ENCODE assay signal across 23 mouse cellular contexts in the genomic region with DNA sequence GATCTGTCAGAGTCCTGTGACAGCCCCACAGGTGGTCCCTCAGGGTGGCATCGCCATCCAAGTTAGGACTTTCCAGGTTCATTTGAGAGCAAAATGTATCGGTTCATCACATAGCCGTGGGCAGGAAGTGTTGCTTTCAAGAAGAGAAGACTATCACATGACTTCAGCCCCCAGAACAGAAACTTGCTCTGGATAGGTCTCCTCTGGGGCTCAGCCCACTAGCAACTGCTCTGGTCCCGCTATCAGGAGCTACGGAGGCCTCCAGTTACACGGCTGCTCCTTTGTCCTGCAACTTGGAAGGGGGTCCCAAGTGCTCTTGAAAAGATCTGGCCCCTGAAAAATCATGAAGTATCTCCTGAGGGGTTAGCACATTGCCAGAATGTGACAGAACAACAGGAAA.
DNase-seq lines count a peak whose midpoint lies in the region; ATAC-seq and TF ChIP-seq lines count a peak whose summit lies in the region.
"Had no signal": no experiment of that assay in that cellular context is flagged by ENCODE, and none has a peak within 500 bp of the region (broad histone marks: within the 10 kb centered on the region; RNA-seq: fewer than 3 reads in every experiment).

No protein-coding gene starts in this region.

- H3K4me1 ChIP-seq in intestine, postnatal 0 days (replicated peaks; ENCODE audit: control insufficient read depth, insufficient read depth, low read length), result no peaks in the 10 kb centered on the region
- peaks cover 5% of the 10 kb centered on the region; the same call in 1 of the 2 replicates for H3K4me1 ChIP-seq in intestine, embryonic 16.5 days (ENCODE audit: control insufficient read depth, insufficient read depth, low read length)
- H3K4me1 ChIP-seq: embryonic facial prominence, embryonic 12.5 days had no signal

- no peaks in the 10 kb centered on the region; the same call in 1 of the 2 replicates for H3K36me3 ChIP-seq in macrophage (ENCODE audit: inconsistent target)
- H3K36me3 ChIP-seq in intestine, postnatal 0 days (ENCODE audit: control insufficient read depth, insufficient read depth), result peaks cover 3% of the 10 kb centered on the region; the same call in 1 of the 2 replicates
- no peaks in the 10 kb centered on the region for H3K36me3 ChIP-seq in intestine, embryonic 16.5 days (ENCODE audit: control insufficient read depth, insufficient read depth, low read length)
- H3K36me3 ChIP-seq: embryonic facial prominence, embryonic 12.5 days; hindbrain, embryonic 15.5 days had no signal

- DNase-seq in CD4-positive, CD25-positive, alpha-beta regulatory T cell, adult 2 months (ENCODE audit: low read depth, low spot score), result peak; percentile 53
- DNase-seq in CD8-positive naive resting alpha-beta T cell, adult 2 months (ENCODE audit: low read depth in 2 of 2, low spot score in 2 of 2), result peak; percentile 33 to 62
- DNase-seq in thymus, postnatal 25 days, result peak; percentile 63
- DNase-seq in layer of hippocampus, adult 11-12 months (ENCODE audit: low spot score), result no peak
- DNase-seq: adrenal gland, adult 2 months; cerebellum, adult 2 months; cerebellum, postnatal 25 days; gastrocnemius, postnatal 36 days; heart, postnatal 4 days; kidney, adult 18-20 months; kidney, postnatal 4 days; left cerebral cortex, postnatal 4 days; liver; lung, postnatal 14 days; midbrain, embryonic 14.5 days had no signal

- H3K9me3 ChIP-seq in intestine, postnatal 0 days (ENCODE audit: control insufficient read depth), result no peaks in the 10 kb centered on the region
- peaks cover 6% of the 10 kb centered on the region; the same call in 1 of the 2 replicates for H3K9me3 ChIP-seq in intestine, embryonic 16.5 days (ENCODE audit: control insufficient read depth, low read length)
- H3K9me3 ChIP-seq: embryonic facial prominence, embryonic 12.5 days; hindbrain, embryonic 15.5 days had no signal

- 73% methylated on average over 6 of the region's 6 CpGs for WGBS in macrophage (ENCODE audit: missing documents)
- 87% methylated on average over 6 of the region's 6 CpGs for WGBS in intestine, postnatal 0 days
- 82% methylated on average over 6 of the region's 6 CpGs for WGBS in intestine, embryonic 16.5 days

- H3K4me3 ChIP-seq in macrophage (ENCODE audit: inconsistent target), result no peak overlapping the region
- H3K4me3 ChIP-seq in intestine, postnatal 0 days (ENCODE audit: low read depth, low read length), result no peak overlapping the region
- no peak overlapping the region for H3K4me3 ChIP-seq in intestine, embryonic 16.5 days (ENCODE audit: low read length)
- H3K4me3 ChIP-seq: embryonic facial prominence, embryonic 12.5 days; erythroblast, embryonic 14.5 days; forebrain, embryonic 13.5 days; hindbrain, embryonic 15.5 days had no signal

- TF ChIP-seq CTCF in intestine, postnatal 0 days (IDR thresholded peaks at IDR 0.05; ENCODE audit: low read depth), result no peak

- H3K9ac ChIP-seq in intestine, postnatal 0 days (ENCODE audit: low read depth, low read length), result no peak overlapping the region
- no peak overlapping the region for H3K9ac ChIP-seq in intestine, embryonic 16.5 days (ENCODE audit: low read depth, low read length)
- H3K9ac ChIP-seq: embryonic facial prominence, embryonic 12.5 days; forebrain, embryonic 13.5 days; hindbrain, embryonic 15.5 days had no signal

- H3K79me2 ChIP-seq in macrophage (ENCODE audit: inconsistent target), result peaks cover 63% of the 10 kb centered on the region

- no peak for ATAC-seq in intestine, postnatal 0 days
- ATAC-seq in intestine, embryonic 16.5 days, result no peak
- ATAC-seq: forebrain, embryonic 13.5 days had no signal

- no peak overlapping the region for H3K4me2 ChIP-seq in intestine, postnatal 0 days (replicated peaks; ENCODE audit: low read depth)
- H3K4me2 ChIP-seq in intestine, embryonic 16.5 days (ENCODE audit: low read depth, low read length), result no peak overlapping the region
- H3K4me2 ChIP-seq: embryonic facial prominence, embryonic 12.5 days; forebrain, embryonic 13.5 days; hindbrain, embryonic 15.5 days had no signal

- no peaks in the 10 kb centered on the region for H3K27me3 ChIP-seq in intestine, postnatal 0 days (replicated peaks; ENCODE audit: control insufficient read depth, insufficient read depth, low read length)
- no peaks in the 10 kb centered on the region for H3K27me3 ChIP-seq in intestine, embryonic 16.5 days (replicated peaks; ENCODE audit: control insufficient read depth, insufficient read depth, low read length)
- H3K27me3 ChIP-seq: embryonic facial prominence, embryonic 12.5 days; forebrain, embryonic 13.5 days; hindbrain, embryonic 15.5 days had no signal

- H3K27ac ChIP-seq in macrophage, result 0 out of 2 replicates have a peak overlapping the region, but pooled peaks have one; percentile 1
- H3K27ac ChIP-seq in intestine, postnatal 0 days (ENCODE audit: low read depth, low read length), result no peak overlapping the region
- no peak overlapping the region for H3K27ac ChIP-seq in intestine, embryonic 16.5 days (ENCODE audit: low read length)
- H3K27ac ChIP-seq: embryonic facial prominence, embryonic 12.5 days; forebrain, embryonic 13.5 days; hindbrain, embryonic 15.5 days; stomach, postnatal 0 days had no signal
